Mouse (Mus musculus) embryo, embryonic 10.5 days (tissue): Measurements from ENCODE around the gene Ahnak2.

Source experiments
- DNase-seq: peaks from one replicate; pipeline ENCODE4 v3.0.0-alpha.2; 2015; ENCODE audit warnings: low spot score

The Ahnak2 gene

GRCm38 (mm10) chr12:112795466-112796104 lies 6.9 kb downstream of the Ahnak2 start:
- no peak for DNase-seq

DNA sequence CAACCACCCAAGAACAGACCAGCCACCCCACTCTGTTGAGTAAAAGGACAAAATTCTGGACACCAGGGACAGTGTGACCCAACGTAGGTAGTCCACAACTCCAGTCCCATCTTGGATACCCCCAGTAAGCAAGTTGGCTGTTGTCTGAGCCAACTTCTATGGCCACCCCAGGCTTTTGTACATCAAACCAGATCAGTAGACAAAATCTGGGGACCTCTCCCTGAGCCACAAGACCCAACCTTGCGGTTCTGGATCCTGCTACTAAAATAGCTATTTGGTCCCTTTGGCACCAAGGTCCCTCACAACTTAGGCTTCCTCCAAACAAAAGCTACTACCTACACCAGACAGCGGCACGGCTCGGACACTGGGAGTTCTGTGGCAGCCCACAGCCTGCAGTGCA lies 7.5 kb downstream of the Ahnak2 start:
- DNase-seq = no peak

DNA sequence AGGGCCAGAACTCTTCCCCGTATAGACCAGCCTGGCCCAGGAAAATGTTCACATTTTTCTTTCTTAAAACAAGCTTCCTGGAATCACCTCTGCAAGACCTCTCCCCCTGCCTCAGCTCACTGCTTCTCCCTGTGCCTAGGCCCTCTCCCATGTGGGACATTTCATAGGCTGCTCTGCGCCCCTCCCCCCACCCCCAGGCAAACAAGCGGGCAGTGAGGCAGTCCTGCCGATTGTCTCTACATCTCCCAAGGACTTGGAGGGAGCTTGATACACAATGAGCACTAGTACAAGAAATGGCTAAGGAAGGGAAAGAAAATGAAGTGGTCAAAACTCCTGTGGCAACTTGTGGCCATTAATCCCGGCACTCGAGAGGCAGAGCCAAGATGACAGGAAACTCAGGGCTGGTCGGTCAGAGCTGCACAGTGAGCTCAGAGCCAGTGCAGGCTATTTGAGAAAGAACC lies 8.1 kb downstream of the Ahnak2 start:
- no peak for DNase-seq

GRCm38 (mm10) chr12:112793601-112794355 lies 8.7 kb downstream of the Ahnak2 start:
- DNase-seq = no peak

GRCm38 (mm10) chr12:112791026-112791425 lies 11.4 kb downstream of the Ahnak2 start:
- DNase-seq = no peak

GRCm38 (mm10) chr12:112774481-112774880 lies 28.0 kb downstream of the Ahnak2 start:
- no peak for DNase-seq

GRCm38 (mm10) chr12:112774026-112774425 lies 28.4 kb downstream of the Ahnak2 start:
- no peak for DNase-seq

DNA sequence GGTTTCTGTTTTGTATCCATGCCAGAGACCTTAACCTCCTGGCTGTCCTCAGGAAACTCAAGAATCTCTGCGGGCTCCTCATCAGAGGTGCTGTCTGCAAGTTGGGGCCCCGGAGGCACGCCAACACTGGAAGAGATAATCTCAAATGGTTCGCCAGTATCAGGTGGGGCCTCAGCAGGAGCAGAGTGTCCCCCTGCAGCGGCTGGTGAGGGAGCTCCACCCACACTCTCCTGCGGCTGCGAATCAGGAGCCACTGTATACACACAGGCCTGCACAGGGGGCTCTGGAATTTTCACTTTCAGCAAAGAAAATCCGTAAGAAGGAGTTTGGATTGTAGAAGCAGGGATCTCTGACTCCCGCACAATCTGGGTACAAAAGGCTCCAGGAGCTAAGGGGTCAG lies 29.1 kb downstream of the Ahnak2 start:
- no peak for DNase-seq

- DNase-seq = no peak
These were observed 30.2 kb downstream of the Ahnak2 start for GRCm38 (mm10) chr12:112772306-112772705.

GRCm38 (mm10) chr12:112770396-112770795 lies 32.1 kb downstream of the Ahnak2 start:
- DNase-seq = no peak

- DNase-seq = no peak
These were observed 32.7 kb downstream of the Ahnak2 start for GRCm38 (mm10) chr12:112769751-112770150.

DNA sequence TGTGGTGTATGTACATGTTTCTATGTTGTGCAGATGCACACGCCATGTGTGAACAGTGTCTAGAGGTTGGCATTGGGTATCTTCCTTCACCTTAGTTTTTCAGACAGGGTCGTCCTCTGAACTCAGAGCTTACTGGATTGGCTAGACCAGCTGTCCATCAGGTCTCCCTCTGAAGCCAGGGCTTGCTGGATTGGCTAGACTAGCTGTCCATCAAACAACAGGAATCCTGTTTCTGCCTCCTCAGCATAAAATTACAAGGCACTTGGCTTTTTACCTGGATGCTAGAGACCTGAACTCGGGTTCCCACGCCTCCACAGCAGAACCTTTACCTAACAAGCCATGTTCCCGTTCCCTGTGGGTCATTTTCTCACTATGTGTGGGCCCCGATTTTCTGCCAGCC lies 33.4 kb downstream of the Ahnak2 start:
- peak; percentile 27 for DNase-seq

GRCm38 (mm10) chr12:112768166-112768565 lies 34.3 kb downstream of the Ahnak2 start:
- no peak for DNase-seq

- DNase-seq = no peak
These were observed 35.2 kb downstream of the Ahnak2 start for GRCm38 (mm10) chr12:112767036-112767890.

GRCm38 (mm10) chr12:112766586-112766985 lies 35.9 kb downstream of the Ahnak2 start:
- no peak for DNase-seq

DNA sequence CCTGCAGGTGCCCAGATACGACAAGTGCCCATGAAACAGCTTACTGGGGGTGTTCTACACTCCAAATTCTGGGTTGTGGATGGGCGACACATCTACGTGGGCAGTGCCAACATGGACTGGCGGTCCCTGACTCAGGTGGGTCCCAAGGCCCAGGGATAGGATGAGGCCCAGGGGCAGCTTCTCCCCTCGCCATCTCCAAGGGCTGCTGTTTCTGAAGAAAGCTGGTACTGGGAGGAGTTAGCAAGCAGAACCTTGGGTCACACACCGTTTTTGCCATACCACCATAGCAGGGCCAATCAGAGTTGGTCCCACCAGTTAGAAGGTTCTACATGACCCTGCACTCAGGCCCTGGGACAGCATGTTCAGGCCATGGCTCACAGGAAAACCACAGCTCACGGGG lies 37.5 kb downstream of the Ahnak2 start:
- DNase-seq = no peak

GRCm38 (mm10) chr12:112764141-112764540 lies 38.3 kb downstream of the Ahnak2 start:
- DNase-seq = no peak

GRCm38 (mm10) chr12:112763176-112763575 lies 39.3 kb downstream of the Ahnak2 start:
- no peak for DNase-seq

DNA sequence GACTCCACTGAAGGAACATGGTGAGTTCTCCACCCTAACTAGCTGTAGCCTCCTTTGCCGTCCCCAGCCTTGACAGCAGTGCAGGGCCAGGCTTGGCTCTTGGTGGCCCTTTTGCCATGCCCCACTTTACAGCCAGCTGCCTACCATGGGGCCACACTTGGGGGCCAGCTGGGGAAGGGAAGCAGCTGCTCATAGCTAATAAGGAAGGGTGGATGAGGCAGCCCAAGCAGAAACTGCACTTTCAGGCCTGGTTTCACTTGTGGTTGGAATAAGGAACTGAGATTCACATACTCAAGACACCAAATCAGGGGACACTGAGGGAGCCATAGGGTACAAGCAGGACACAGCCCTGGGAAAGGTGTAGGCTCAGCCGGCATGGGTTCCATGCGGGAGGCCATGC lies 40.4 kb downstream of the Ahnak2 start:
- DNase-seq = no peak

GRCm38 (mm10) chr12:112761411-112761810 lies 41.0 kb downstream of the Ahnak2 start:
- no peak for DNase-seq

GRCm38 (mm10) chr12:112760154-112760926 lies 42.1 kb downstream of the Ahnak2 start, which contains the start of gene Pld4:
TSS of gene Pld4 (plus strand) at chr12:112760655.
- no peak for DNase-seq

GRCm38 (mm10) chr12:112759471-112759870 lies 43.0 kb downstream of the Ahnak2 start:
- no peak for DNase-seq
